Mouse (Mus musculus) embryonic facial prominence, embryonic 10.5 days (tissue): ENCODE data around the gene Ttc32. TPM values are rescaled to one million over a fixed set of nuclear protein-coding genes. Genes with fewer than 3 reads are reported as not detected.

Experiments used
- DNase-seq: peaks from one replicate; pipeline ENCODE4 v3.0.0-alpha.2; 2017; ENCODE audit warnings: low spot score
- H3K27ac ChIP-seq: fragments of 300-500 bp; sonication (generic); replicated peaks from 2 replicates; pipeline ENCODE4 v1.5.1; 2016; ENCODE audit warnings: mild to moderate bottlenecking
- H3K27me3 ChIP-seq: fragments of 300-500 bp; sonication (generic); replicated peaks from 2 replicates; pipeline ENCODE4 v1.6.1; 2016; ENCODE audit warnings: low read depth, mild to moderate bottlenecking; ENCODE audit not compliant: poor library complexity, severe bottlenecking
- H3K36me3 ChIP-seq: fragments of 300-500 bp; sonication (generic); replicated peaks from 2 replicates; pipeline ENCODE4 v1.6.1; 2016; ENCODE audit warnings: mild to moderate bottlenecking, moderate library complexity
- H3K4me1 ChIP-seq: fragments of 300-500 bp; sonication (generic); 2 replicates; pipeline ENCODE4 v1.6.1; 2016
- H3K4me3 ChIP-seq: fragments of 300-500 bp; sonication (generic); 2 replicates; pipeline ENCODE4 v1.5.1; 2016; ENCODE audit warnings: mild to moderate bottlenecking, moderate library complexity
- H3K9me3 ChIP-seq: fragments of 300-500 bp; sonication (generic); 2 replicates; pipeline ENCODE4 v1.6.1; 2016; ENCODE audit warnings: mild to moderate bottlenecking
- WGBS: fragments of 180-500 bp; shearing (Covaris S2); methylation state at CpG from one replicate; pipeline ENCODE4 v1.1.7; 2016; 5-methylcytosine and 5-hydroxymethylcytosine counted together
- polyA plus RNA-seq: library from polyadenylated mRNA; unstranded; fragments of >200 nt; fragmentation: Nextera tagmentation; extraction: Ambion mirVana; gene quantifications from 2 replicates; pipeline ENCODE4 v1.2.1, GENCODE M21; 2016

Ttc32 gene
- polyA plus RNA-seq, 1 experiment from 2014 or later, result 19.3 TPM

DNA sequence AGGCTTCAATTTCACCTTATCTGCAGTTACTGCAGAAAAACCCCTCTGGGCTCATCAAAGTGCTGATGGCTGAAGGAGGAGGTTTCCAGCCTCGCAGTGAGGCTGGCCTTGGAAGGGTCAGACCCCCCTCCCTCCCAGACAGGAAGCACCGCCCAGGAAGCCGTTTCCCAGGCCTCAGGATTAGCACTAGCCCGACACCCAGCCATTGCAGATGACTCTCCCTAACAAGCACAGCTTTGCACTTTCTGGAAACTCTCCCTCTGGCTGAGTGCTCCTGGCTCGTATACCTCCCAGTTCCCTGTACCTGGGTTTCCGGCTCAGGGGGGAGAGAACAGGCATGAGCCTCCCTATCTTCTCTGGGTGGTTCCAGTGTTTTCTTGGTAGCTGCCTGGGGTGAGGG is 21.0 kb downstream of the Ttc32 start:
- Histone ChIP-seq H3K4me3 (no peak overlapping the region), H3K27ac (no peak overlapping the region), H3K4me1 (peaks cover 13% of the 10 kb centered on the region), H3K27me3 (peaks cover 10% of the 10 kb centered on the region), H3K9me3 (no peaks in the 10 kb centered on the region), H3K36me3 (no peaks in the 10 kb centered on the region)
- 33% methylated on average over 6 of the region's 6 CpGs for WGBS
- peak; percentile 26 for DNase-seq

DNA sequence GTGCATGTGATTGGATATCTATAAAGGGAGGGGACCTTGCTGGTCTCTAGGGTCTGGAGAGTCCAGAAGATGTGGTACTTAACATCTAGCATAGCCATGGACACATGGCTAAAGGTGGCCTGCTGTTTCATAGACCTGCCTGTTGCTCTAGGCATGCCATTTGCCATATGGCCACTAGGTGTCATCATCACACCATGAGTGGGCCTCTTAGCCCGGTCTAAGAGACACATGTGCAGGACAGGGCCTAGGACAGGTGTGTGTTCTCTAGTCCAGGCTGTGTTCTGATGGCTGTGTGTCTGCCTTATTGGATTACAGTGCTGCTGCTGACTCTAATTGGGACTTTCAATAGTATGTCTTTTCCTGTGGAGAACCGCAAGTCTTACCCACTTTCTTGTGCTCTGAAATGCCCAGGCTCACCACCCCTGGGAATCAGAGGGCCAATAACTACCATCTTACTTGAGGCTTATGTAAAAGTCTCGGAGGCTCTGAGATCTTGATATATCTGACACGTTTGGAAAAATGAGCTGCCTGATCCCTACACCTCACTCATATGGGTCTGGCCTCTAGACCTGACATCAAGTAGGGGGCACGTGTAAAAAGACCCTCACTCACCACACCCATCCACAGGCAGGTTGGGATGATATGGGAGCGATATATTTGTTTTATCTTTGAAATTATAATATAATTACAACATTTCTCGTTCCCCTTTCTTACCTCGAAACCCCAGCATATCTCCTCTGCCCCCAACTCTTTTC is 22.5 kb downstream of the Ttc32 start:
- Histone ChIP-seq H3K27ac (no peak overlapping the region), H3K27me3 (peaks cover 10% of the 10 kb centered on the region), H3K4me1 (peaks cover 13% of the 10 kb centered on the region), H3K9me3 (no peaks in the 10 kb centered on the region), H3K36me3 (no peaks in the 10 kb centered on the region), H3K4me3 (no peak overlapping the region)
- DNase-seq, result peak; percentile 84
- 60% methylated on average over 8 of the region's 8 CpGs for WGBS

DNA sequence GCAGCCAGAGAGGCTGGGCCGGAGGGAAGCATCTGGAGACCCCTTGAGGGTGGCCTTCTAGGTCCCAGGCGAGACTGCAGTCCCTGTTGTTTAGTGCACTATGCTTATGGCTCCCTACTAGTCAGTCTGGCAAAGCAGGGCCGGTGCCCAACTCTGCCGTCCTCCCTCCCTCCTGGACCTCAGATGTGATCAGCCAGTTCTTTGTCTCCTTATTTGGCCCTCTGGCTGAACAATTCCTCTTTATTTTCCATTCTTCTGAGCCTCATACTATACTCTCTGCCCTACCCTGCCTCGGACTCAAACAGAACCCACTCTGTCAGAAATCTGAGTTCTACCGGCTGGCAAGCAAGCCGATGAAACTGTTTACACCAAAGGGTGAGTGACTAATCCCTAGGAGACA is 23.5 kb downstream of the Ttc32 start:
- no peak for DNase-seq
- WGBS, result 42% methylated on average over 7 of the region's 7 CpGs
- Histone ChIP-seq H3K27me3 (peaks cover 10% of the 10 kb centered on the region), H3K9me3 (no peaks in the 10 kb centered on the region), H3K27ac (no peak overlapping the region), H3K4me1 (peaks cover 13% of the 10 kb centered on the region), H3K4me3 (no peak overlapping the region), H3K36me3 (no peaks in the 10 kb centered on the region)

DNA sequence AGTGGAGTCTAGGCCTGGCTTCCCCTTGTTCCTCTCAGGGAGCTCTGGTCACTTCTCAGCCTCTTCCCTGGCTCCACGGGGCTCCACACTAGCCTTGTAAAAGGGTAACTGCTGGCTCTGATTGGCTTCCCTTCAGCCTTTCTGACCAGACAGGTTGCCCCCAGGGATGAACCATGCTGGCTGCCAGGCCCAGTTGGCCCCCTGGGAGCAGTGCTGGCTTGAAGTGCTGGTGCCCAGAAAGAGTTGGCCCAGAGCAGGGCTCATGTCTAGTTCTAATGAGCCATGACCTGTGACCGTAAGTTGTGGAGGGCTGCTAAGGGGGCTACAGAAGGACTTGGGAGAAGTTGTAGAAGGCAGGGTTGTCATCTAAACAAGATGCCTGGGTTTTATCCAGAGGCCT is 24.2 kb downstream of the Ttc32 start:
- H3K27me3 ChIP-seq, result peaks cover 10% of the 10 kb centered on the region
- DNase-seq, result no peak
- H3K4me1 ChIP-seq, result peaks cover 13% of the 10 kb centered on the region
- whole genome bisulfite sequencing, result 63% methylated on average over 2 of the region's 2 CpGs
- no peak overlapping the region for H3K4me3 ChIP-seq
- H3K27ac ChIP-seq, result peak overlapping the region; percentile 35
- H3K9me3 ChIP-seq, result no peaks in the 10 kb centered on the region
- no peaks in the 10 kb centered on the region for H3K36me3 ChIP-seq

DNA sequence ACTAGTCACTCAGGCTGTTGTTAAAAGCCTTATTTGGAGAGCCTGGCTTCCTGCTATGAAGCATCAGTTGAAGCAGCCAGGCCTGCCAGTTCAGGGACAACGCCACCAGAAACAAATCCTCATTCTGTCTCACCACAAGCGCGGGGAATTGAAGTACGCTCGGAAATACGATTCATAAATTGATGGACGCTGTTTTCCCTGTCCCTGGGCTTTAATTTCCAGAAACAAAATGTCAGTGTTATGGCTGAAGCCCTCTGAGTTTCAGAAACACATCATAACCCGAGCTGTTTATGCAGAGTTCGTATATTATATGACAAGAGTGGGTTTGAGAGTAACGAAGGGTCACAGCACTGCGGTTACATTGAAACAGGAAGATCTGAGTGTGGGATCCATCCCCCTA is 25.5 kb downstream of the Ttc32 start:
- DNase-seq, result no peak
- H3K4me3 ChIP-seq, result no peak overlapping the region
- H3K36me3 ChIP-seq, result no peaks in the 10 kb centered on the region
- peaks cover 13% of the 10 kb centered on the region for H3K4me1 ChIP-seq
- no peak overlapping the region; the same call in 1 of the 2 replicates for H3K27ac ChIP-seq
- 75% methylated on average over 11 of the region's 11 CpGs for WGBS
- no peaks in the 10 kb centered on the region for H3K9me3 ChIP-seq
- H3K27me3 ChIP-seq, result peaks cover 10% of the 10 kb centered on the region

DNA sequence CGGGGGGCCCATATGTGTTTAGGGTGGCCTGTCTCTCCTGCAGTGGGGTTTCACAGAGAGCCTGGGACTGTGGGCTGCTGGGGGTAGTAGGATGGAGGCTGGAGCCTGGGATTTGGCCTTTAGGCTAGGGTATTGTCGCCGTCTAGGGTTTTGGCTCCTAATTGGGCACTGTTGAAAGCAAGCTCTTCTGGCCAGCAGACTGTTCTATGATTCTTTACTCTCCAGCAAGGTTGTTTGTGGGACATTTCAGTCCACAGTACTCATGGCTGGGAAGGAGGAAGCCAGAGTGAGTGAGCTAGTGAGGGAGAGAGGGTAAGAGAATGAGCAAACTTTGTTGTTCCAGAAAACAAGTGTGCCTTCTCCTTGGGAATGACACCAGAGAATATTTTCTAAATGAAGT is 29.7 kb downstream of the Ttc32 start:
- no peaks in the 10 kb centered on the region for H3K36me3 ChIP-seq
- peaks cover under 1% of the 10 kb centered on the region; the same call in 1 of the 2 replicates for H3K4me1 ChIP-seq
- no peaks in the 10 kb centered on the region for H3K9me3 ChIP-seq
- H3K4me3 ChIP-seq, result no peak overlapping the region
- H3K27ac ChIP-seq, result no peak overlapping the region
- peaks cover 2% of the 10 kb centered on the region; the same call in 1 of the 2 replicates for H3K27me3 ChIP-seq
- 89% methylated on average over 3 of the region's 3 CpGs for WGBS
- DNase-seq, result no peak

DNA sequence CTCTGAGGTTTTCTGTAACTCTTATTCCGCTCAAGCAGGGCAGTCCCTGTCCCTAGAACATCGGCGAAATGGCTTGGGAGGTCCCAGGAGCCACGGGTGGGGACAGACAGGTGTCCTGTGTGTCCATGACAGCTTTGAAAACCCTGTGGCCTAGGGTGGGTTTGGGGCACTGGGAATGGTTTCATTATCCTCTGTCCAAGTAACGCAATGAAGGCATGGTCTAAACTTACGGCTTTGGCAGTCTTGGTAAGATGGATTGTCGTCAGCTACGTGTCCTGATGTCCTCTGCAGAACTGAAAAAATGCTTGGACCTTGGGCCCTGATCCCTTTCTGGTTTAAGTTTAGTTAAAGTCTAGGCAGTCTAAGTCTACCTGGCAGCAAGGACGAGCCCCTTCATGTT is 30.2 kb downstream of the Ttc32 start:
- Histone ChIP-seq H3K4me3 (no peak overlapping the region), H3K36me3 (no peaks in the 10 kb centered on the region), H3K9me3 (no peaks in the 10 kb centered on the region), H3K27ac (no peak overlapping the region), H3K27me3 (no peaks in the 10 kb centered on the region), H3K4me1 (no peaks in the 10 kb centered on the region)
- 88% methylated on average over 9 of the region's 9 CpGs for WGBS
- no peak for DNase-seq

DNA sequence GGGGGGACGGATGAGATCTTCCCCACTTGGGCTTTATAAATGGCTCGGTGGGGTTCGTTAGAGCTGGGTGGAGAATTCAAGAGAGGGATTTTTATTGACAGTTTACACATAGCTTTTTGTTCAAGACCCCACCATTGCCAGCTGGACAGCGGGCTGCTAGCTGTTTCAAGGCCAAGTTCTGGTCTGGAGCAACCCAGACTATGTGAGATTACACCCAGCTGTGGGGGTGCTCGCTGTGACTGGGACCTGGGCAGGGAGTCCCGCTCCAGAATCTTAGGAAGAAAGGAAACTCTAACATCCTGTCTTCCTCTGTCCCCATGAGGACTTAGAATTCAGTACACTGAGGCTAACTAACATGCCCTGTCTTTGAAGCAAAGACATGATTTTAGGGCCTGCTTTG is 33.8 kb downstream of the Ttc32 start:
- H3K4me3 ChIP-seq, result no peak overlapping the region
- H3K27ac ChIP-seq, result no peak overlapping the region
- DNase-seq, result no peak
- 81% methylated on average over 6 of the region's 6 CpGs for WGBS
- H3K9me3 ChIP-seq, result no peaks in the 10 kb centered on the region
- no peaks in the 10 kb centered on the region for H3K4me1 ChIP-seq
- H3K27me3 ChIP-seq, result no peaks in the 10 kb centered on the region
- no peaks in the 10 kb centered on the region for H3K36me3 ChIP-seq

DNA sequence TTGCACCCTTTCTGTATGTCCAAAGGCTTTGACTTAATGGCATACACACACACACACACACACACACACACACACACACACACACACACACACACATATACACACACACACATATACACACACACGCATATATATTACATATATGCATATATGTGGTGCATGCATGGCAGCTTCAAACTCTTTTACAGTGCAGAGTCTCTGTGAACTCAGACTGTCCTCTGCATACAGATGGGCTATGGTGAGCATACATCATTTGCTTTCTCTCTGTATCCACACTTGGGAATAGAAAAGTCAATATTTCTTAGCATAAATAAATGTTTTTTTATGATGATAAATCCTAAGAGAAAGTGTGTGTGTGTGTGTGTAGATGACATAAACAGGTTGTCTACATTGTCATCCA is 41.3 kb downstream of the Ttc32 start:
- no peaks in the 10 kb centered on the region for H3K9me3 ChIP-seq
- no peak overlapping the region for H3K4me3 ChIP-seq
- 91% methylated on average over 1 of the region's 1 CpGs for WGBS
- no peaks in the 10 kb centered on the region for H3K36me3 ChIP-seq
- H3K27me3 ChIP-seq, result no peaks in the 10 kb centered on the region
- H3K27ac ChIP-seq, result no peak overlapping the region
- peaks cover 4% of the 10 kb centered on the region; the same call in 1 of the 2 replicates for H3K4me1 ChIP-seq
- DNase-seq, result no peak

DNA sequence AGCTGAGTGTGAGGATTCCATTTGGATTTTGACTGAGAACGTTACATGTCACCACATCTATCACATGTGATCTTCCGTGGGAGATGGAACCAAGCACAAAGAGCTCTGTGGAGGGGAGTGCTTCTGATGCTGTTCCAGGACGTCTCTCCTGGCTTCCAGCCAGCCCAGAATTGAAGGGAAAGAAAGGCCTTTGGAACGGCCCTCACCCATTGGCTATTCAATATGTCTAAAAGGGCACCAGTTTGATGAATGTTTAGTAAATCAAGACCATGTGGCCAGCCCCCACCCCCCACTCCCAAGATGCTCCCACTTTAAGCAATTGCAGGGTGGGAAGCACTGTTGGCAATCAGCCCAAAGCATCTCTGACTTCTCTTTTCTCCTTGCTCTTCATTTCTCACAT is 41.7 kb downstream of the Ttc32 start:
- H3K27me3 ChIP-seq, result no peaks in the 10 kb centered on the region
- no peaks in the 10 kb centered on the region for H3K9me3 ChIP-seq
- H3K27ac ChIP-seq, result no peak overlapping the region
- H3K36me3 ChIP-seq, result no peaks in the 10 kb centered on the region
- DNase-seq, result no peak
- WGBS, result 71% methylated on average over 4 of the region's 4 CpGs
- H3K4me3 ChIP-seq, result no peak overlapping the region
- peaks cover 4% of the 10 kb centered on the region; the same call in 1 of the 2 replicates for H3K4me1 ChIP-seq

DNA sequence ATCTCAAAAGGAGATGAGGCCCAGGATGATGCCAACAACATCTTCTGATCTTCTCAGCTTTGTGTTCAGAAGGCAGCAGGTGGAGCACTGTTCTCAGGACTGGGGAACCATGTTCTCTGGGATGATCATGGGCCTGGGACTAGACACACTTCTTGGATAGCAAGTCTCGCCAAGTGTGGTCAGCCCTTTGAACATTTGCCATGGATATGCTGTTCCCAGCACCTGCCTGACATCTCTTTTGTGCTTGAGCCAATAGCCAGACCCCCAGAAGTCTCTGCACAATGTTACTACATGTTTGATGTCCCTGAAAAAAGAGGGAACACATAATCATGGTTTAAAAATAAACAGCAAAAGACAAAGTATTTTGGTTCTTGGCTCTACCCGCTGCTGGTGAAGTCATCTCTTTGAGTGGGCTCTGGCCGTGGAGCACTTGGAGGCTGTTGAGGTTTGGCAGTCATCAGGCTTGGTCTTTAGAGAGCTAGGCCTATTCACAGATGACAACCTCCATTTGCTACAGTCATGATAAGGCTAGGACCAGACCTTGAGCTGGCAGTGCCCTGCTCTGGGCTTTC is 47.8 kb downstream of the Ttc32 start:
- Histone ChIP-seq H3K36me3 (no peaks in the 10 kb centered on the region), H3K4me3 (no peak overlapping the region), H3K27ac (no peak overlapping the region), H3K9me3 (no peaks in the 10 kb centered on the region), H3K4me1 (no peaks in the 10 kb centered on the region), H3K27me3 (no peaks in the 10 kb centered on the region)
- DNase-seq, result no peak
- WGBS, result 92% methylated on average over 3 of the region's 3 CpGs

DNA sequence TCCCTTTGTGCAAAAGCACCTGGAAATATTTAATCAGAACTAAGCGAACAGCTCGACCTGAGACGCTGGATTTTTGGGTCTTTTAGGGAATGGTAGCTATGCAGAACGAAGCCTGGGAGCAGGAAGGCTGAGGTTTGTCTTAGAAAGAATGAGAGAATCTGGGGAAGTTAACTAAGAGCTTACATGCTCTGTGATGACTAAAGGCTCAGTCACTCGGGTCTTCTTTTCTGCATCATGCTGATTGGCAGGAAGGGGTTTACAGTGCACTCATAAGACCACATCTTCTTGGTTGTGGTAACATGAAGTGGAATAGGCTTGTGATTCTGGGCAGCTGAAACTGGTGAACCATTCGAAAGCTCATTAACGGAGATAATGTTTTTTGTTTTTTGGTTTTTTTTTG is 60.4 kb downstream of the Ttc32 start:
- DNase-seq, result no peak
- H3K27me3 ChIP-seq, result no peaks in the 10 kb centered on the region
- no peak overlapping the region for H3K4me3 ChIP-seq
- 64% methylated on average over 7 of the region's 7 CpGs for WGBS
- H3K36me3 ChIP-seq, result no peaks in the 10 kb centered on the region
- H3K9me3 ChIP-seq, result no peaks in the 10 kb centered on the region
- H3K4me1 ChIP-seq, result no peaks in the 10 kb centered on the region
- no peak overlapping the region for H3K27ac ChIP-seq
